Mouse (Mus musculus): Measurements from ENCODE around the gene Impad1. TPM values are rescaled to one million over a fixed set of nuclear protein-coding genes. Genes with fewer than 3 reads are reported as not detected.

The Impad1 gene
- polyA plus RNA-seq (2012; rRNA removed): 26.4 and 27.1 TPM in 2 replicates

DNA sequence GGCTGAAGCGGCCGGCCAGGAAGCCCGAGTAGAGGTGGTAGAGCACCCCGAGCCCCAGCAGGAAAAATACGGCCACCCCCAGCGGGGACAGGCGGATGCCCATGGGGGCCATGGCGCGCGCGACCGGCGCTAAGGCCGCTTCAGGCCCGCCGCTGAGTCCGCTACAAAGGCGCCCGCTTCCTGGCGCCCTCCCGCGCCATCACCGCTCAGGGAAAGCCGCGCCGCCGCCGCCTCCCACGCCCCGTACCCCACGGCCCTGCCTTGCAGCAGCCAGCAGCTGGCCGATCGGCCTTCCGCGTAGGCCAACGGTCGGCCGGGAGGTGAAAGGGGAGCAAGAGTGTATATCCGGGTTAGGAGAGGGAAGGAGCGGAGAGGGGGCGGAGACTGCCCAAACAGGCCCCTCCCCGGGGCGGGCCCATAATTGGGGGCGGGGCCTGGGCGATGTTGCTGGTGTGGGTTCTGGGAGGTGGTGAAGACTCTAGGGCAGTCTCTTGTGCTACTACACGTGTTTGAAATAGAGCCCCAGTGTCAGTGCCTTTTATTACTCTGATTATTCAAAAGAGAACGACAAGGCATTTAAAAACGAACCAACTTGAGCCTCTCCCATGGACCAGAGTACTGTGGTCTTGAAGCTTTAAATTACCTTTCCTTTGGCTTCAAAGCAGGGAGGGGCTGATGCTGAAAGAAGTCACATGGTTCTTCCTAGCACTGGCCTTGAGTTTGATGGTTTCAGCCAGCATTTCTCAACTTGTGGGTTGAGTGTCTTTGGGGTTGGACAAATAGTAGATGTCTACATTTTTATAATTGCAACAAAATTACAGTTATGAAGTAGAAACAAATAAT lies at the start of gene Impad1:
Impad1 (minus strand) TSS at position 364 of the 843 bp plus-strand sequence.

